Mouse (Mus musculus) cerebellum, adult 2 months (tissue): ENCODE measurements around the gene Atrnl1.

Experiments
- CTCF ChIP-seq: fragments of 200-500 bp; IDR thresholded peaks from 2 replicates; pipeline ENCODE4 v1.5.1; 2011; ENCODE audit warnings: low read depth, mild to moderate bottlenecking, control low read depth, low read length, moderate library complexity, borderline replicate concordance; ENCODE audit not compliant: insufficient read depth
- POLR2A ChIP-seq: fragments of 200-500 bp; IDR thresholded peaks from 2 replicates; pipeline ENCODE4 v1.6.1; 2011; ENCODE audit warnings: low read length, control low read depth, borderline replicate concordance; ENCODE audit not compliant: insufficient read depth

- TF ChIP-seq CTCF, result no peak
- TF ChIP-seq POLR2A, result no peak
Observed at GRCm38 (mm10) chr19:57941529-57941928, 330.7 kb downstream of the Atrnl1 start.
